Mouse (Mus musculus) olfactory bulb, adult 2 months (tissue): ENCODE data around the gene Cyb5r3.
"Not testable (repeated sequence)": the region's sequence is repeated elsewhere in the genome, so short reads cannot be mapped to it uniquely, and the experiment has no call there.

Experiments used
- CTCF ChIP-seq: fragments of 200-500 bp; IDR thresholded peaks from 2 replicates; pipeline ENCODE4 v1.5.1; 2012; ENCODE audit warnings: low read depth, mild to moderate bottlenecking, low read length, moderate library complexity; ENCODE audit not compliant: insufficient read depth
- POLR2A ChIP-seq: fragments of 200-500 bp; IDR thresholded peaks from 2 replicates; pipeline ENCODE4 v1.6.1; 2012; ENCODE audit warnings: mild to moderate bottlenecking, low read depth, low read length, moderate library complexity; ENCODE audit not compliant: insufficient read depth

GRCm38 (mm10) chr15:83127037-83127436 lies 45.4 kb downstream of the Cyb5r3 start:
- not testable (repeated sequence) for TF ChIP-seq POLR2A, CTCF
